Mouse (Mus musculus): ENCODE results near the gene Kat8.
A peak's percentile ranks its signal among the peaks of the same experiment; 100 is the strongest.
"Not testable (repeated sequence)": the region's sequence is repeated elsewhere in the genome, so short reads cannot be mapped to it uniquely, and the experiment has no call there.

Kat8 gene

GRCm38 (mm10) chr7:127912190-127912871, at the start of gene Kat8:
Kat8 (plus strand) TSS chr7:127912516.
- DNase-seq (ENCODE audit: low spot score in 2 of 2) = peak; percentile 76 to 79

GRCm38 (mm10) chr7:127866434-127866833, 45.9 kb upstream of the Kat8 start:
- DNase-seq (ENCODE audit: low spot score in 2 of 2) = no peak

DNA sequence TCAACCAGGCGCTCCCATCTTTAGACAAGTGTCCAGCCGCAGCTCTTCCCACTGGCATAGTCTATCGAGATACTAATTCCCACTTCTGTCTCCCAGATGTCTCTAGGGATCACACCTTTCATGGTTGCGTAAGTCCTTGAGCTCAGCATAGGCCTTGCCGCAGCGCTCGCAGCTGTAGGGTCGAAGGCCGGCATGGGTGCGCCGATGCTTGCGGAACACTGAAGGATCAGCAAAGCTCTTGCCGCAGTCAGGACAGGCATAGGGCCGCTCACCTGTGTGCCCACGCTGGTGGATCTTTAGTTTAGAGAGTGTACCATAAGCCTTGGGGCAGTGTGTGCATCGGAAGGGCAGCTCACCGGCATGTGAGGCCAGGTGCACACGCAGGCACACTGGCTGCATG, 44.7 kb upstream of the Kat8 start:
- no peak for DNase-seq (ENCODE audit: low spot score in 2 of 2)

DNA sequence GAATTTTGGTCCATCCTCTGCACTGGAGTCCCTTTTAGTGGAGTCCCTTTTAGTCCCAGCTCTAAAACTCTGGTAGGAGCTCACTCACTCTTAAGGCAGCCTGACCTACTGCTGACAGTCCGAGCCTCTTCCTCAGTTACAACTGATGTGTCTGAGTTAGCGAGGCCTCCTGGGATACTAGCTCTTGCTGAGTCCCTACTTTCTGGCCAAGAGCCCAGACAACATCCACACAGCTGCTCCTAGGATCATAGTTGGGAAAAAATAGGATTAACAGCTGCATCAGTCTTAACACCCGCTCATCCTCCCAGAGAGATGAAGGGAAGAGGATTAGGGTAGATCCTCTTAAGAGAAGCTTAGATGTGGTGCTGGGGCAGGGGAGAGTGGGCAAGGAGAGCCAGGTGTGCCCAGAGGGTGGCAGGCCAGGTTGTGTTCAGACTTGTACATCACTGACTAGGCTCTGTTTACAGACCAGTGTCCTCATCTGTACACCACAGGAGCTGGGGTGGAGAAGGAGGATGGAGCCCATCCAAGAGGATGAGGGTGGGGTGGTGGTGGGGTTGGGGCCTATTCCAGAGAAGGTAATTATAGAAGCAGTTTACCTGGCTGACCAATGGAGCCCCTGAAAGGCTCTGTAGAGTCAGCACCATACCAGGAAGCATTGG, 43.0 kb upstream of the Kat8 start:
- no peak for DNase-seq (ENCODE audit: low spot score in 2 of 2)

DNA sequence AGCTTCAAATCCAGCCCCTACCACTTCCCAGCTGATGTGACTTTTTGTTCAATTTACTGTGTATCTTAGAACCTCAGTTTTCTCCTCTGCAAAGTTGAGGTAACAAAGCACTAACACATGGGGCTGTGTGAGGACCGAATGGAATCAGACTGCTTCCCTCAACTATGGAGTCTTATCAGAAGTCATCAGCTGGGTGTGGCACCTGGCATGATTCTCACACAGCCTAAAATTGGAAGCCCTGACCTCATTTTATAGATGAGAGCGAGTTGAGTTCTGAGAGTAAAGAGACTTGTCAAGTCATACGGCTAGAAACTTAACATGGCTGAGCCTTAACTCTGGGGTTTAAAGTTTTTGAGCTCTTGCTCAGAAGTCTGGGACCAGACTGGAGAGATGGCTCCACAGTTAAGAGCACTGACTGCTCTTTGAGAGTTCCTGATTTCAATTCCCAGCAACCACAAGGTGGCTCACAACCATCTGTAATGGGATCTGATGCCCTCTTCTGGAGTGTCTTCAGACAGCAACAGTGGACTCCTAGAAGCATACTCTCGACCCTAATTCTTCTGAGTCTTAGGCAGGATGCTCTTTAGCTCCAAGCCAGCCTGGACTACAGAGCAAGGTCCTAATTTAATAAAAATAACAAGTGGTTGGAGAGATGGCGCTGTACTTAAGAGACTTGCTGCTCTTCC, 42.0 kb upstream of the Kat8 start:
- DNase-seq (ENCODE audit: low spot score in 2 of 2) = no peak

- no peak for DNase-seq (ENCODE audit: low spot score in 2 of 2)
These were observed 37.3 kb upstream of the Kat8 start for GRCm38 (mm10) chr7:127874812-127875626.

DNA sequence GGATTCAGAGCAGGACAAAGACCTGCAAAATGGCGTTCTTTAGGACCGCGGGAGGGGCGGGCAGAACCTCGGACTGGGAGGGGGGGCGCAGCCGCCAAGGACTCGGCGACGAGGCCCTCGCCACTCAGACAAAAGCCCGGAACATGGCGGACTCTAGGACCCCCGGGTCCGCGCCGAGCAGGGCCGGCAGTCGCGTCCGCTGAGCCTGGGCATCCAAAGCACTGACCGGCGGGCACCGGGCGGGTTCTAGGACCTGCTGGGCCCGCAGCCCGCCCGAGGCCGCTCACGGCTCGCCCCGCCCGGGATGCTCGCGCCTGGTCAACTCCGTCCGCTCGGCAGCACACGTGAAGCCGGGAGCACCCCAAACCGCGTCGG, 36.7 kb upstream of the Kat8 start:
- peak; percentile 84 to 85 for DNase-seq (ENCODE audit: low spot score in 2 of 2)

- DNase-seq (ENCODE audit: low spot score in 2 of 2) = peak; percentile 63 to 67
These were observed 36.3 kb upstream of the Kat8 start, which contains the start of gene Zfp646 for GRCm38 (mm10) chr7:127876041-127876466. Zfp646 (plus strand) TSS chr7:127876221.

- peak; percentile 80 to 84 for DNase-seq (ENCODE audit: low spot score in 2 of 2)
These were observed 35.6 kb upstream of the Kat8 start, which contains the start of gene Zfp668 for GRCm38 (mm10) chr7:127876467-127877348. Zfp668 (minus strand) TSS chr7:127876828.

DNA sequence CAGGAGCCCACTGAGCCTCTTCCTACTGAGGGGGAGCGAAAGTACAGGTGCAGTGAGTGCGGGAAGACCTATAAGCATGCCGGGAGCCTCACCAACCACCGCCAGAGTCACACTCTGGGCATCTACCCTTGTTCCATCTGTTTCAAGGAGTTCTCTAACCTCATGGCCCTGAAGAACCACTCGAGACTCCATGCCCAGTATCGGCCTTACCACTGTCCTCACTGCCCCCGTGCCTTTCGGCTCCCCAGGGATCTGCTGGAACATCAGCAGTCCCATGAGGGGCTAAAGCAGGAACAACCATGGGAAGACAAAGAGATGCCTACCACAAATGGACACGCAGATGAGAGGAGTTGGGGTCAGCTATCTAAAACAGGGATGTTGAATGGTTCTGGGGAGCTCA, 33.0 kb upstream of the Kat8 start:
- DNase-seq (ENCODE audit: low spot score in 2 of 2) = no peak

DNA sequence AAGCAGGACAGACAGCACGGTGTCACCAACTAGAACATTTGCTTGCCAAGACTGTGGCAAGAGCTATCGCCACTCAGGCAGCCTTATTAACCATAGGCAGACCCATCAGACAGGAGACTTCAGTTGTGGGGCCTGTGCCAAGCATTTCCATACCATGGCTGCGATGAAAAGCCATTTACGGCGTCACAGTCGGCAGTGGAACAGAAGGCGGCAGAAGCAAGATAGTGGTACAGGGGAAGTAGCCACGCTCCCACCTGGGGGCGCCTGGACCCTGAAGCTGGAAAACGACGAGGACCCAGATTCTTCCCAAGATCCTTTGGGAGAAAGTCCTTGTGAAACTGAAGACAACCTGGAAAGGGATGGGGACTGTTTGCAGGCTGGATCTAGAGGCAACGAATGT, 31.9 kb upstream of the Kat8 start:
- no peak for DNase-seq (ENCODE audit: low spot score in 2 of 2)

DNA sequence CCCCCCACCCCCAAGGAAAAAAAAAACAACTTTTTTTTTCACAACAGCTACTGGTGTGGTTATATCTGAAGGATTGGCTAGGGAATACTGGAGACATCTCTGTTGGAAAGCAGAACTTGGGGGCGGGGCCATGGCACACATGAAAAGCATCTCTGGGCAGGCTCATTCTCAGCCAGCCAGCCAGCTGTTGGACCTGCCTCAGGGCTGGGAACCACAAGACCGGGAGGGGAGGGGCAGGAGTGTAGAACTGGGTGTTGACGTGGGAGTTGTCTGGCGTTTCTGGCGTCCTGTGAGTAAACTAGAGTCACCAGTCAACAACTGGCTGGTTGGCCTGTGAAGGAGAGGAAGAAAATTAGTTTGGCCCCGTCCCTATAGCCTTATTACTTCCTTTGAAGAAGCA, 26.4 kb upstream of the Kat8 start:
- no peak for DNase-seq (ENCODE audit: low spot score in 2 of 2)

DNA sequence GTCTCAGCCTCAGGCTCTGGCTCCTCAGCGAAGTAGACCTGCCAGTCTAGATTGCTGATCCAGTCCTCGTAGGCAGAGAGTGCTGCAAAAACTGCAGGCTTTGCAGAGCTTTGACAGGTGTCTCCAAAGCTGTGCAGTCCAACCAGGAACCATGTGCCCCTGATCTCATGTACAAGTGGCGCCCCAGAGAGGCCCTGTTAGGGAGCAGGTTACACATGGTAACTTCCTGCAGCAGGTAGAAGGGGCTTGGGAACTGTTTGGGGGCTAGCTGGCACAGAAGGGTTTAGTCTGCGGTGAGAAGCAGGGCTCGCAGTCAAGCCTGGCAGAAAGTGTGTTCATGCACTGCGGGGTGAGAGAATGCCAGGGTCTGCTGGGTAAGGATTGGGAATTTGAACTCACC, 25.8 kb upstream of the Kat8 start:
- DNase-seq (ENCODE audit: low spot score in 2 of 2) = no peak

- DNase-seq (ENCODE audit: low spot score in 2 of 2) = no peak
These were observed 25.1 kb upstream of the Kat8 start for GRCm38 (mm10) chr7:127887191-127887590.

DNA sequence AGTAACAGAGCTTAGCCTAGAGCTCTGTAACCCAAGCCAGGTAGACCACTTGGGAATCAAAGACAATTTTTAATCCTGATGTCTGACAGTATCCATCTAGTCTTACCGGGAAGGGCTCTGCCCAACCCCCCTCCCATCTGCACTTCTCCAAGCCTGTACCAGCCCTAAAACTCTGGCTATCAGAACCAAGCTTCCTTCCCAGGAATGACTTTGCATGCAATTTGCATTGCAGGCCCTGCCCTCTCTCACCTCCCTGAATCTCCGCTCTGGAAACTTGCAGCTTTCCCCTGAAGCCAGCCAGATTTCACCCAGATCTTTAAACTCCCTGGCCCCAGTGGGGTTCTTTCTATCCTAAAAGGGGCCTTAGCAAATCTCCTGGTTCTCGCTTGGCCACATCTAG, 24.5 kb upstream of the Kat8 start:
- DNase-seq (ENCODE audit: low spot score in 2 of 2) = no peak

DNA sequence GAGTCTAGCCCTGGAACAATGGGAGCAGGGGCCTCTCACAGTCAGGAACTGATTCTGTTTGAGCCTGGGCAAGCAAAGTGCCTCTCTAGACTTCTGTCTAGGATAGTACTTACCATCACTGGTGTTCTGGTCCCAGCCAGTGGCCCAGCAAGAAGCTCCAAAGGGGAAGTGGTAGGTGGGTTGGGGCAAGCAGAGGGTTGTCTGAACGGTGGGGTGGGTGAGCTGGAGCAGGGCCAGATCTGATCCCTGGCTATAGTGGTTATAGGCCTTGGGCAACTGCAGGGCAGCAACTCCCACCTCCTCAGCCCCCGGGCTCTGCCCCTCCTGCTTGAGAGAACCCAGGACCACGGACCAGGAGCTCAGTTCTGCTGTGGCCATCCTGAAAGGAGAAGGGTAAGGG, 23.5 kb upstream of the Kat8 start:
- DNase-seq (ENCODE audit: low spot score in 2 of 2) = no peak

DNA sequence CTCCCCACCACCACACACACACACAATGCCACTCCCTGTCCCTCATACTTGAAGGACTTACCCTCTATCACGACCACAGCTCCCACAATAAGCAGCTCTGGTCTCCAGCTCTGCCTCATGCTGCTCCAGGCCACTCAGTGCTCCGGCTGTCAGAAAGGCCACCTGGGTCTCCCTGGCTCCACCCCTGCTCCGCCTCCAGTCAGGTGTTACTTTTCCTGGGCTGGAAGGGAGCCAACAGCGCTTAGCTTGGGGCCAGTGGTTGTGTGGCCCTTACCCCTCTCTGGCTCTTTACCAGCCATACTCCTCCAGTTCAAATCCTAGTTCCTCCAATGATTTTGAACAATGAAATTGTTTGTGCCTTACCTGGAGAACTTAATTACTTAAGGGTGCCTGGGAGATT, 21.5 kb upstream of the Kat8 start, which contains the start of gene Prss53:
TSS of gene Prss53 (minus strand) at position 173 of the 400 bp plus-strand sequence.
- DNase-seq (ENCODE audit: low spot score in 2 of 2) = no peak

DNA sequence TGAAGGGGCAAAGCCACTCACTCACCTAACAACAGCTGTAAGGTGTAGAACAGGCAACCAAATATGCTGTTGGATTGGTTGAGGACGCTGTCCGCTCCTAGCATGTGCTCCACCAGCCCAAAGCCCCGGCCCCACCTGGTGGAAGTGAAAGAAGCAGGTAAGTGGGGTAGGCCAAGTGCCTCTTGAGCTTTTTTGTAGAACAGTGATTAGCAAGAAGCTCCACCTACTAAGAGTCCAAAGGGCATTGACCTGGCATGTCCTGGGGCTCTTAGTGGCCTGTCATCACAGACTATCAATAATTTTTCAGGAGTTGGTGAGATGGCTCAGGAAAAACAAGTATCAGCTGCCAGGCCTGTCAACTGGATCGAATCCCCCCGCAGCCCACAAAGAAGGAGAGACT, 17.8 kb upstream of the Kat8 start:
- DNase-seq (ENCODE audit: low spot score in 2 of 2) = no peak

- peak; percentile 83 for DNase-seq (ENCODE audit: low spot score in 2 of 2)
These were observed 16.9 kb upstream of the Kat8 start, which contains the start of the genes Gm21974 and Vkorc1 for GRCm38 (mm10) chr7:127895442-127895841. Gm21974 (minus strand) TSS chr7:127895454. Vkorc1 (minus strand) TSS chr7:127895617.

- not testable (repeated sequence) for DNase-seq (ENCODE audit: low spot score in 2 of 2)
These were observed 16.4 kb upstream of the Kat8 start for GRCm38 (mm10) chr7:127895891-127896290.

DNA sequence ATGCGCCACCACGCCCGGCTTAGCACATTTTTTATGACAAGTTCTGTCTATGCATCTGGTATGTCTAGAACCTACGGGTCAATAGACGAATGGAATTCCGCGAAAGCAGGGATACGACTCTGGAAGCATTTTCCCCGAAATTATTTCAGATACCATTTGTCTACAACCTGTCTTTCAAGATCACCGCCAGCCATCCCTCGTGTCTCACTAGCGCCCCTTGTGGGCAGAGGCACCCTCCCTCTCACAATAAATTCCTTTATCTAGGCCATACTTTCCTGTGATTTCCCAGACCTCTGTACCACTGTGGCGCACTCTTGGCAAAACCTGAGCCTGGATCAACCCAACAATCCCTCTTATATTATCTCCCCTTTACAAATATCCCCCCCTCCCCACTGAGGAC, 15.9 kb upstream of the Kat8 start:
- peak; percentile 50 to 76 for DNase-seq (ENCODE audit: low spot score in 2 of 2)

Measured in thymus, postnatal 10 days (tissue).